8 mouse cellular contexts compared by ENCODE assay signal in genomic region chr3:37639690-37640089, GRCm38 (mm10). TPM values are rescaled to one million over a fixed set of nuclear protein-coding genes. Genes with fewer than 3 reads are reported as not detected.
DNase-seq lines count a peak whose midpoint lies in the region; ATAC-seq and TF ChIP-seq lines count a peak whose summit lies in the region.

Gene Spry1 (plus strand): TSS chr3:37639947.

- no peaks in the 10 kb centered on the region for H3K27me3 ChIP-seq in C2C12 (ENCODE audit: control insufficient read depth, insufficient read depth, insufficient read length)
- peaks cover 7% of the 10 kb centered on the region for H3K27me3 ChIP-seq in heart, embryonic 12.5 days (replicated peaks)
- no peaks in the 10 kb centered on the region for H3K27me3 ChIP-seq in kidney, embryonic 16.5 days (ENCODE audit: insufficient read depth, low read length)

- peak within 1 kb of the TSS; percentile 32 for H3K4me3 ChIP-seq in C2C12 (ENCODE audit: insufficient read depth, poor library complexity, severe bottlenecking)
- peak within 1 kb of the TSS; percentile 99 for H3K4me3 ChIP-seq in brown adipose tissue, adult 24 weeks (ENCODE audit: insufficient read depth, low read depth, low read length)
- H3K4me3 ChIP-seq in heart, embryonic 12.5 days: peak within 1 kb of the TSS; percentile 83
- peak within 1 kb of the TSS; percentile 99 for H3K4me3 ChIP-seq in kidney, embryonic 16.5 days (ENCODE audit: low read length)

- no peak for TF ChIP-seq CTCF in C2C12 (IDR thresholded peaks at IDR 0.05; ENCODE audit: control insufficient read depth, insufficient read depth, insufficient read length)

- no peaks in the 10 kb centered on the region for H3K79me3 ChIP-seq in C2C12 (ENCODE audit: low read depth)

- no peaks in the 10 kb centered on the region for H3K9me3 ChIP-seq in heart, embryonic 12.5 days (replicated peaks)
- no peaks in the 10 kb centered on the region for H3K9me3 ChIP-seq in kidney, embryonic 16.5 days (ENCODE audit: low read length)

- H3K36me3 ChIP-seq in C2C12 (ENCODE audit: control insufficient read depth, insufficient read depth): no peaks in the 10 kb centered on the region
- peaks cover 15% of the 10 kb centered on the region for H3K36me3 ChIP-seq in heart, embryonic 12.5 days
- peaks cover 15% of the 10 kb centered on the region; the same call in 1 of the 2 replicates for H3K36me3 ChIP-seq in kidney, embryonic 16.5 days (ENCODE audit: insufficient read depth, low read length)

- peak within 1 kb of the TSS; percentile 87 for H3K9ac ChIP-seq in heart, embryonic 12.5 days
- H3K9ac ChIP-seq in kidney, embryonic 16.5 days (replicated peaks; ENCODE audit: low read length): peak within 1 kb of the TSS; percentile 99

- peak within 1 kb of the TSS; percentile 54 for H3ac ChIP-seq in C2C12 (ENCODE audit: control insufficient read depth, insufficient read length, low read depth)

- WGBS in heart, embryonic 12.5 days: 0% methylated on average over 38 of the region's 38 CpGs
- WGBS in kidney, embryonic 16.5 days: under 1% methylated on average over 38 of the region's 38 CpGs

- ATAC-seq in erythroid progenitor cell, adult 5-6 weeks (replicated peaks; ENCODE audit: low FRiP score, poor library complexity, severe bottlenecking): peak; percentile 87
- peak; percentile 83 for ATAC-seq in heart, embryonic 12.5 days (ENCODE audit: insufficient number of reproducible peaks, low FRiP score)
- ATAC-seq in kidney, embryonic 16.5 days (ENCODE audit: low FRiP score, low TSS enrichment): peak; percentile 82

- H3K4me2 ChIP-seq in heart, embryonic 12.5 days: peak within 1 kb of the TSS; percentile 91
- peak within 1 kb of the TSS; percentile 61 for H3K4me2 ChIP-seq in kidney, embryonic 16.5 days (replicated peaks; ENCODE audit: low read depth, low read length)

- peak within 1 kb of the TSS; percentile 90 for H3K27ac ChIP-seq in brown adipose tissue, adult 24 weeks (replicated peaks; ENCODE audit: low read depth, low read length)
- peak within 1 kb of the TSS; percentile 69 for H3K27ac ChIP-seq in heart, embryonic 12.5 days (ENCODE audit: poor library complexity, severe bottlenecking)
- peak within 1 kb of the TSS; percentile 98 for H3K27ac ChIP-seq in kidney, embryonic 16.5 days (ENCODE audit: low read length)

- no peaks in the 10 kb centered on the region for H3K4me1 ChIP-seq in brown adipose tissue, adult 24 weeks (ENCODE audit: control insufficient read depth, insufficient read depth, insufficient read length, low read length)
- 0 out of 2 replicates have a peak, but pooled peaks cover 4% of the 10 kb centered on the region for H3K4me1 ChIP-seq in heart, embryonic 12.5 days (replicated peaks)
- H3K4me1 ChIP-seq in kidney, embryonic 16.5 days (ENCODE audit: insufficient read depth, low read length): peaks cover 27% of the 10 kb centered on the region

- DNase-seq in liver: peak; percentile 93
- peak; percentile 50 to 70 for DNase-seq in monocyte, adult 2 months (ENCODE audit: low read depth in 1 of 2, low spot score in 2 of 2)
- peak; percentile 85 to 89 for DNase-seq in spleen, postnatal 14 days (ENCODE audit: low spot score in 2 of 2)

- no peaks in the 10 kb centered on the region for H3K79me2 ChIP-seq in C2C12 (ENCODE audit: control insufficient read depth, insufficient read depth)

TF ChIP-seq in C2C12, 6 proteins besides CTCF, POLR2A, EP300 and RAD21:
- TF ChIP-seq MYOD1 (IDR thresholded peaks at IDR 0.05; ENCODE audit: control insufficient read depth, insufficient read length, low read depth) (no peak), MAX (IDR thresholded peaks at IDR 0.05) (no peak), CEBPB (IDR thresholded peaks at IDR 0.05; ENCODE audit: low read depth) (no peak), MYOG (IDR thresholded peaks at IDR 0.05; ENCODE audit: control insufficient read depth, extremely low read depth, insufficient read length) (no peak), USF1 (IDR thresholded peaks at IDR 0.05; ENCODE audit: low read depth) (no peak), FOSL1 (IDR thresholded peaks at IDR 0.05; ENCODE audit: insufficient read depth, low read length, poor library complexity, severe bottlenecking) (no peak)
TF ChIP-seq in C2C12: peak in this region for 0.

RNA-seq across cellular contexts. Expression of gene Spry1, which starts in this region (rescaled TPM):
- 1.4 TPM for polyA plus RNA-seq in C2C12 (2012; fragmentation: generic; extraction: Trizol)
- 9.2 and 11.4 TPM in 2 replicates for polyA plus RNA-seq in brown adipose tissue, adult 24 weeks (2012; ENCODE audit: insufficient read depth, insufficient read length, missing spikeins)
- 1.1 and 2.1 TPM in 2 replicates for total RNA-seq in erythroid progenitor cell, adult 5-6 weeks (2015; ENCODE audit: low replicate concordance)
- not detected in 2 replicates for total RNA-seq in erythroid progenitor cell, adult 5-6 weeks (2017; ENCODE audit: low replicate concordance)
- polyA plus RNA-seq in heart, embryonic 12.5 days (2016; fragmentation: Nextera tagmentation; extraction: Ambion mirVana): 5.1 and 5.4 TPM in 2 replicates
- 36.2 and 39.6 TPM in 2 replicates for polyA plus RNA-seq in kidney, embryonic 16.5 days (2015; fragmentation: Nextera tagmentation; extraction: Ambion mirVana)

Comparison
In these comparisons a context has a peak if more than half of its experiments do, and no peak if none do; other contexts are left out.
1. Peak in every context shown above with its lines: DNase-seq, ATAC-seq, H3K4me3 ChIP-seq and H3K27ac ChIP-seq.
2. H3K4me3 ChIP-seq: peak in every context shown above with its lines; median percentile 99 in brown adipose tissue, adult 24 weeks; 99 in kidney, embryonic 16.5 days; 83 in heart, embryonic 12.5 days; 32 in C2C12.